Mouse (Mus musculus): ENCODE results near the gene Gcm1. TPM values are rescaled to one million over a fixed set of nuclear protein-coding genes. Genes with fewer than 3 reads are reported as not detected.
"Not testable (repeated sequence)": the region's sequence is repeated elsewhere in the genome, so short reads cannot be mapped to it uniquely, and the experiment has no call there.

The Gcm1 gene
- polyA plus RNA-seq, 1 experiment from 2014 or later, result 0.09 TPM

DNA sequence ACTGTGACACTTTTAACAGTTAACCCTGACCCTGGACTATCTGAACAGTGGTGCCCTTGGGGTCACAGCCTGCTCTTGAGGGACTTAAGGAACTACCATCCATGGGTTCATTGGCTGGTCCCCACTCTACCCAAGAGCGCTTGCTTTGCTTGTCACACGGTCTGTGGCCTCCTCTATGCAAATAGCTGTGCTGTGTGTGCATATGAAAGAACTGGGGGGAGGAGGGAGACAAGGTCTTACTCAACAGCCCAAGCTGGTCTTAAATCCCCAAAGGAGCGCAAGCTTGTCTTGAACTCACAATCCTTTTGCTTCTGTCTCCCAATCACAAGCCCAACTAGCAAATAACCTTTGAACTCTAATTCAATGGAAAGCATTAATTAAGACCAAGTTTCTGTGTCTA is 2.6 kb downstream of the Gcm1 start:
- no peaks in the 10 kb centered on the region for H3K36me3 ChIP-seq (replicated peaks)
- no peaks in the 10 kb centered on the region for H3K27me3 ChIP-seq (replicated peaks; ENCODE audit: low read depth, poor library complexity, severe bottlenecking)
- no peaks in the 10 kb centered on the region for H3K9me3 ChIP-seq
- WGBS, result 79% methylated on average over 3 of the region's 3 CpGs
- H3K4me1 ChIP-seq, result peaks cover 9% of the 10 kb centered on the region
- no peak overlapping the region for H3K4me3 ChIP-seq
- H3K27ac ChIP-seq (replicated peaks), result no peak overlapping the region
- DNase-seq (ENCODE audit: low spot score), result no peak

DNA sequence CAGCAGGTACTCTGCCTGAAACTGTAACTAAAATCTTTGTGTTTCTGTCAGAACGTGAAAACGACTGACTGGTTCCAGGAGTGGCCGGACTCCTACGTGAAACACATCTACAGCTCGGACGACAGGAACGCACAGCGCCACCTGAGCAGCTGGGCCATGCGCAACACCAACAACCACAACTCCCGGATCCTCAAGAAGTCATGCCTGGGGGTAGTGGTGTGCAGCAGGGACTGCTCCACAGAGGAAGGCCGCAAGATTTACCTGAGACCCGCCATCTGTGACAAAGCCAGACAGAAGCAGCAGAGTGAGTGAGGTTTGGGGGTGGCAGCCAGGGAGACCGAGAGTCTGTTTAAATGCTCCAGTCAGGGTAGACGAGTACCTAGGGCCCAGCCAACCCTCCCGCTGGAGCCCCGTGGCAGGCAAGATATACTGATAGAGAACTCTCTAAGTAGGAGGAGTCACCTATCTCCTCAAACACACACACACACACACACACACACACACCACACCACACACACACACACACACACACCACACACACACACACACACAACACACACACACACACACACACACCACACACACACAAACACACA is 7.9 kb downstream of the Gcm1 start:
- Histone ChIP-seq H3K4me3 (no peak overlapping the region), H3K9me3 (no peaks in the 10 kb centered on the region), H3K36me3 (replicated peaks) (no peaks in the 10 kb centered on the region), H3K4me1 (peaks cover 13% of the 10 kb centered on the region), H3K27ac (replicated peaks) (no peak overlapping the region), H3K27me3 (replicated peaks; ENCODE audit: low read depth, poor library complexity, severe bottlenecking) (no peaks in the 10 kb centered on the region)
- DNase-seq (ENCODE audit: low spot score), result no peak
- WGBS, result 84% methylated on average over 16 of the region's 16 CpGs

DNA sequence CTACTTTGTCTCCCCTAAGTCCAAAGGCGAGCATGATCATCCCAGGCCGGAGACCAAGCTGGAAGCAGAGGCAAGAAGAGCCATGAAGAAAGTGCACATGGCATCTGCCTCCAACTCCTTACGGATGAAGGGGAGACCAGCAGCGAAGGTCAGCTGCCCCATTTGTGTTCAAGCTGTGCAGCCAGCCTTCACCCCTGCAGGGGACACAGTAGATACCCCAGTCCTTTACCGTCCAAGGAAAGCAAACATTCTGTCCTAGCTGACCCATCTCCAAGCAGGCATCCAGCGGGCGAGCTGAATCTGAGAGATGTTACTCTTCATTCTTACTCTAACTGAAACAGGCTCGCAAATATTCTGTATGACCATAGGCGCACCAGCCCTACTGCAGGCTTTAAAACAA is 10.7 kb downstream of the Gcm1 start:
- Histone ChIP-seq H3K4me3 (no peak overlapping the region), H3K27me3 (replicated peaks; ENCODE audit: low read depth, poor library complexity, severe bottlenecking) (no peaks in the 10 kb centered on the region), H3K9me3 (no peaks in the 10 kb centered on the region), H3K4me1 (peaks cover 13% of the 10 kb centered on the region), H3K36me3 (replicated peaks) (no peaks in the 10 kb centered on the region), H3K27ac (replicated peaks) (no peak overlapping the region)
- DNase-seq (ENCODE audit: low spot score), result no peak
- WGBS, result 83% methylated on average over 9 of the region's 9 CpGs

DNA sequence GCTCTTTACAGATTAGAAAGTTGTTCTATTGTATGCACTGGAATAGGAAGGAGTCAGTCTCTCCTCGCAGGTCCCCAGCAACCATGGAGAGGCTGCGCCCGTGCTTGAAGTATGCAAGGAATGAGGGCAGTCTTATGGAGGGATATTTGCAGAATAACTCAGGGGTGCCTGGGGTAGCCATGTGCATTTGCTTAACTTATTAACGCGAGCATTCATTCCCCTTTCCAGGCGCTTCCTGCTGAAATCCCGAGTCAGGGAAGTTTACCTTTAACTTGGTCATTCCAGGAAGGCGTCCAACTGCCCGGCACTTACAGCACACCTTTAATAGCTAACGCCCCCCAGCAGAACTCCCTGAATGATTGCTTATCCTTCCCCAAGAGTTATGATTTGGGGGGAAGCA is 12.4 kb downstream of the Gcm1 start:
- no peak overlapping the region for H3K27ac ChIP-seq (replicated peaks)
- no peaks in the 10 kb centered on the region for H3K36me3 ChIP-seq (replicated peaks)
- WGBS, result 62% methylated on average over 10 of the region's 10 CpGs
- no peak overlapping the region for H3K4me3 ChIP-seq
- DNase-seq (ENCODE audit: low spot score), result peak; percentile 34
- no peaks in the 10 kb centered on the region for H3K9me3 ChIP-seq
- H3K4me1 ChIP-seq, result peaks cover 13% of the 10 kb centered on the region
- no peaks in the 10 kb centered on the region for H3K27me3 ChIP-seq (replicated peaks; ENCODE audit: low read depth, poor library complexity, severe bottlenecking)

DNA sequence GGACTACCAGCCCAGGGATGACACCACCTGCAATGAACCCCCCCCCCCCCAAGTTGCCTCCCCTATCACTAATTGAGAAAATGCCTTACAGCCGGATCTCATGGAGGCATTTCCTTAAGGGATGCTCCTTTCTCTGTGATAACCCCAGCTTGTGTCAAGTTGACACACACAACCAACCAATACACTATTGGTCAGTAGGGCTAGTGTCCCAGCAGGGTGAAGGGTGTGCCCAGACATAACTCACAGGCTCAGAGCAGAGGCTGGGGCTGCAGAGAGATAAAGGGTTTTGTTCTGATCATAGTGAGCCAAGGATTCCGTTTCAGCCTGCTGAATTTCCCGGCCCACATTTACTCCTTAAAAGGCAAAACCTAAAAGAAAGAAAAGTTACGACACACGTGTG is 18.8 kb downstream of the Gcm1 start:
- Histone ChIP-seq H3K27me3 (replicated peaks; ENCODE audit: low read depth, poor library complexity, severe bottlenecking) (no peaks in the 10 kb centered on the region), H3K36me3 (replicated peaks) (no peaks in the 10 kb centered on the region), H3K27ac (replicated peaks) (no peak overlapping the region), H3K4me3 (no peak overlapping the region), H3K9me3 (no peaks in the 10 kb centered on the region), H3K4me1 (no peaks in the 10 kb centered on the region)
- WGBS, result 87% methylated on average over 5 of the region's 5 CpGs
- DNase-seq (ENCODE audit: low spot score), result no peak

DNA sequence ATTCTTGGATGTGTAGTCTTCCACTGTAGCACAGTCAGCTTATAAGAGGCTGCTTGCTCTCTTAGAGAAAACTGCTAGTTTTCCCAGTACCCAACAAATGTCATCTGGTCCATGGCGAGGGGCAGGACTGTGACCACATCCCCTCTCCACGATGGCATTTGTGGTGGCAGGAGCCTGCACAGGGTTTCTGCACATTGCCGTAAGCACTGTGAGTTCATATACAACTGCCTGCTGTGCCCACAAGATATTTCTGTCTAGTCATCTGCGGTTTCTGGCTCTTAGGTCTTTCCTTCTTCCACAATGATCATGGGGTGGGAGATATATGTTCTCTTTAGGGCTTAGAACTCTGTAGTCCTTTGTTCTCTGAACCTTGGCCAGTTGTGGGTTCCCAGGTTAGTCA is 19.9 kb downstream of the Gcm1 start:
- DNase-seq (ENCODE audit: low spot score), result no peak
- Histone ChIP-seq H3K27ac (replicated peaks) (no peak overlapping the region), H3K27me3 (replicated peaks; ENCODE audit: low read depth, poor library complexity, severe bottlenecking) (no peaks in the 10 kb centered on the region), H3K4me3 (no peak overlapping the region), H3K36me3 (replicated peaks) (no peaks in the 10 kb centered on the region), H3K9me3 (no peaks in the 10 kb centered on the region), H3K4me1 (no peaks in the 10 kb centered on the region)
- WGBS, result 88% methylated on average over 4 of the region's 4 CpGs

DNA sequence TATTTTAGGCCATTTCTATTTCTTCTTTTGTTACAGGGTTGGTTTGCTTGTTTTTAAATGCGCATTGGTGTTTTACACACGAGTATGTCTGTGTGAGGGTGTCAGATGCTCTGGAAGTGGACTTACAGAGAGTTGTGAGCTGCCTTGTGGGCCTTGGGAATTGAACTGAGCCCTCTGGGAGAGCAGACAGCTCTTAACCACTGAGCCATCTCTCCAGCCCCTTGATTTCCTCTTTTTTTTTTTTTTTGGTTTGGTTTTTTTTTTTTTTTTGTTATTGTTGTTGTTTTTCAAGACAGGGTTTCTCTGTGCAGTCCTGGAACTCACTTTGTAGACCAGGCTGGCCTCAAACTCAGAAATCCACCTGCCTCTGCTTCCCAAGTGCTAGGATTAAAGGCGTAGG is 21.6 kb downstream of the Gcm1 start:
- H3K36me3 ChIP-seq (replicated peaks); H3K4me3 ChIP-seq; H3K27ac ChIP-seq (replicated peaks); H3K9me3 ChIP-seq; H3K4me1 ChIP-seq; H3K27me3 ChIP-seq (replicated peaks; ENCODE audit: low read depth, poor library complexity, severe bottlenecking); DNase-seq (ENCODE audit: low spot score): not testable (repeated sequence)
- WGBS, result 91% methylated on average over 3 of the region's 3 CpGs

DNA sequence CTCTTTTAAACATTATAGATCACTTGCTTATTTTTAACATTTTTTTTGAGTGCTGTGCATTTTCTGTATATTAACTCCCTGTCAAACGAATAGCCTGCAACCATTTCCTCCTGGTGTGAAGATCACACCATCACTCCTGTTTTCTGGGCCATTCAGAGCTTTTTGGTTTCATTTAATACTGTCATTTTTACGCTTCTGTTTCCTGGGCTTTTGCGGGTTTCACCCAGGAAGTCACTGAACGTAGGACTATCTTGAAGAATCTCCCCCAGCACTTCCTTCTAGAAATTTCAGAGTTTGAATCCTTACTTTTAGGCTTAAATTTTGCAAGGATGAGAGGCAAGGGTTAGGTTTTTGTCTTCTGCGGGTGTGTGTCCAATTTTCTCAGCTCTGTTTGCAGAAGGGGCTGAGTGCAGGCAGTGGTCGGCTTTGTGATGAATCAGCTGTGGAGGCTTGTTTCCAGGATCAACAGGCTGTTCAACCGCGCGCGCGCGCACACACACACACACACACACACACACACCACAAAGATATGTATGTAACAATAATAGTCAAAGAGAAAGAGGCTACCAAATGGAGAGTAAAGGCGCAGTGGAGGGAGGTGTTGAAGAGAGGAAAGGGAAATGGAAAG is 22.1 kb downstream of the Gcm1 start:
- H3K9me3 ChIP-seq, result no peaks in the 10 kb centered on the region
- H3K27me3 ChIP-seq (replicated peaks; ENCODE audit: low read depth, poor library complexity, severe bottlenecking), result no peaks in the 10 kb centered on the region
- no peaks in the 10 kb centered on the region for H3K4me1 ChIP-seq
- no peak overlapping the region for H3K27ac ChIP-seq (replicated peaks)
- H3K36me3 ChIP-seq (replicated peaks), result no peaks in the 10 kb centered on the region
- no peak overlapping the region for H3K4me3 ChIP-seq
- no peak for DNase-seq (ENCODE audit: low spot score)
- 93% methylated on average over 13 of the region's 13 CpGs for WGBS

DNA sequence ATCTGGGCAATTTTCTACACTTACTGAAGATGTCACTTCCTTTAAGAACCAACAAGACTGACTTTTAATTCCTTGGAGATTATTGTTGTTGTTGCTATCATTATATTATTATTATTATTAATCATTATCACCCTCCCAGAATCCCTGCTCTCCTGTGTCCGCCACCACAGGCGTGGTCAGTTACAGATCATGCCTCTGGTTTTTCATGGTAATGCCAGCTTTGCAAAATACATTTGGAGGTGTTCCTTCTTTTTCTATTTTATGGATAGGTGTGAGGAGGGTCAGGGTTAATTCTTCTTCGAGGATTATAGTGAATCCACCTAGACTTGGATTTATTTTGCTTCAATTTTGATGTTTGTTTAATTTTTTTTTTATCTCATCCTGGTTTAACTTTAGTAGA is 23.5 kb downstream of the Gcm1 start:
- no peaks in the 10 kb centered on the region for H3K4me1 ChIP-seq
- no peak for DNase-seq (ENCODE audit: low spot score)
- WGBS, result 89% methylated on average over 3 of the region's 3 CpGs
- H3K27me3 ChIP-seq (replicated peaks; ENCODE audit: low read depth, poor library complexity, severe bottlenecking), result no peaks in the 10 kb centered on the region
- H3K27ac ChIP-seq (replicated peaks), result no peak overlapping the region
- no peaks in the 10 kb centered on the region for H3K36me3 ChIP-seq (replicated peaks)
- H3K9me3 ChIP-seq, result no peaks in the 10 kb centered on the region
- no peak overlapping the region for H3K4me3 ChIP-seq

DNA sequence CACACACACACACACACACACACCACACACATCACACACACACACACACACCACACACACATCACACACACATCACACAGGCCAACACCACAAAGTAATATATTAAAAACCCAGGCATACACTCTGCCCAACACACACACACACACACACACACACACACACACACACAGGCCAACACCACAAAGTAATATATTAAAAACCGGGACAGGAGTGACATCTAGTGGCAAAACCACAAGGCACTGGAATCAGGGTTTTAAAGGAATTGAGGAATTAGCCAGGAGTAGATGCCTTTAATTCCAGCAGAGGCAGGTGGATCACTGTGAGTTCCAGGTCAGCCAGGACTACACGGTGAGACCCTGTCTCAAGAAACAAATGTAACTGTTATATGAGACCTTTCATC is 26.5 kb downstream of the Gcm1 start:
- Histone ChIP-seq H3K4me3 (no peak overlapping the region), H3K27me3 (replicated peaks; ENCODE audit: low read depth, poor library complexity, severe bottlenecking) (no peaks in the 10 kb centered on the region), H3K9me3 (no peaks in the 10 kb centered on the region), H3K36me3 (replicated peaks) (peaks cover 20% of the 10 kb centered on the region), H3K4me1 (no peaks in the 10 kb centered on the region), H3K27ac (replicated peaks) (no peak overlapping the region)
- 34% methylated on average over 2 of the region's 2 CpGs for WGBS
- no peak for DNase-seq (ENCODE audit: low spot score)

DNA sequence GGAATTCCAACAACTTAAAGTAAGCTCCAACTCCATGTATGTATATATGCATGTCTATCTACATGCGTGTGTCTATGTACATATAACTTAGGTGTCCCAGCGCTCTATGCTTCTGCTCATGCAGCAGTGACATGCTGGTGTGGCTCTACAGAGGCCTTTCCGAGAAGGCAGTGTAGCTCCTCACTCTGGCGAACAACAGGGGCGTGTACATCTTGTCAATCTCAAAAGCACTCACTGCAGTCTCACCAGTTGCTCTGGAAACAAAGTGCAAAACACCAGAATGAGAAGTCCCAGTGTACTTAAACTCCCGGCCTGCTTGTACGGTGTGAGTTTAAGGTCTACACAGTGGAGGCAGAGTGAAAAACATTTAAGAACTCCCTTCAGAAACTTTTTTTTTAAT is 30.1 kb downstream of the Gcm1 start:
- WGBS, result 88% methylated on average over 7 of the region's 7 CpGs
- Histone ChIP-seq H3K27ac (replicated peaks) (no peak overlapping the region), H3K36me3 (replicated peaks) (peaks cover 55% of the 10 kb centered on the region), H3K4me1 (no peaks in the 10 kb centered on the region), H3K9me3 (no peaks in the 10 kb centered on the region), H3K4me3 (no peak overlapping the region), H3K27me3 (replicated peaks; ENCODE audit: low read depth, poor library complexity, severe bottlenecking) (no peaks in the 10 kb centered on the region)
- DNase-seq (ENCODE audit: low spot score), result no peak

DNA sequence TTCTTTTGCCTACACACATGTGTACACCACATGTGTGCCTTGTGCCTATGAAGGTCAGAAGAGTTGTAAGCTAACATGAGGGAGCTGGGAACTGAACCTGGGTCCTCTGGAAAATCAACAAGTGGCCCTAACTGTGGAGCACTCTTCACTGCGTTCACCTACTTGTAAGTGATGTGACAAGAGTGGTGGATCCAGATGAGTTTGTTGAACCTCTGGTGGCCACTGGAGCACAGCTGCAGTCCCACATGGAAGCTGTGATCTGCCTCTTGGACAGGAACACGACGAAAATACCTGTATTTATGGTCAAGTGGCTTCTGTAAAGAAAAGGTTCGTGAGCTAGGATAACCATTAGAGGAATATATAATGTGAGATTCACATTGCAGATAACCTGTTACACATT is 32.6 kb downstream of the Gcm1 start:
- 90% methylated on average over 4 of the region's 4 CpGs for WGBS
- no peaks in the 10 kb centered on the region for H3K27me3 ChIP-seq (replicated peaks; ENCODE audit: low read depth, poor library complexity, severe bottlenecking)
- H3K36me3 ChIP-seq (replicated peaks), result peaks cover 60% of the 10 kb centered on the region
- H3K4me1 ChIP-seq, result no peaks in the 10 kb centered on the region
- no peaks in the 10 kb centered on the region for H3K9me3 ChIP-seq
- no peak overlapping the region for H3K27ac ChIP-seq (replicated peaks)
- H3K4me3 ChIP-seq, result no peak overlapping the region
- no peak for DNase-seq (ENCODE audit: low spot score)

DNA sequence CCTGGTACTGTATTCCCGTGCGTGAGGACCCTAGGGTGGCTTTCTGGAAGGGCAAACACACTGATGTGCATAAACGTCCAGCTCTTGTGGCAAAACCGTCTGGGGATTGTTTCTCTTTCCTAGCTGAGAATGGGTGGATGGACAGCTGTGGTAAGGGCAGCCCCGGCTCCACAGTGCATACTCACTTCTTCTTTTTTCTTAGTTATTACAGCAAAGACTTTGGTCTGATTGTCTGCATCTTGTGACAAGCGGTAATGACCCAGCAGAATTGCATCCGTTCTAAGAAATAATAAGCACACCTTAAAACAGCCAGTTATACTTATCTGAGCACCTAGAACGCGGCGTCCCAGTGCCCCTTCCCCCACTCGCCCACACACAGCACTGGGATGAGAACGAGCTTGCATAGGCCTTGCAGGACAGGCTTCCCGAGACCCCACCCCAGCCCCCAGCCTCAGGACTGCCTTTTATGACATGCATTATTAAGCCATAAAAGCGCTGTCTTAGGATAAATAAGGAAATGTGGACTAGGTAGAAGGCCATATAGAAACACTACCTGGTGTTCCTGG is 34.1 kb downstream of the Gcm1 start:
- no peaks in the 10 kb centered on the region for H3K4me1 ChIP-seq
- 89% methylated on average over 14 of the region's 14 CpGs for WGBS
- no peak overlapping the region for H3K27ac ChIP-seq (replicated peaks)
- no peak for DNase-seq (ENCODE audit: low spot score)
- no peaks in the 10 kb centered on the region for H3K27me3 ChIP-seq (replicated peaks; ENCODE audit: low read depth, poor library complexity, severe bottlenecking)
- no peaks in the 10 kb centered on the region for H3K9me3 ChIP-seq
- peaks cover 60% of the 10 kb centered on the region for H3K36me3 ChIP-seq (replicated peaks)
- no peak overlapping the region for H3K4me3 ChIP-seq
